Mouse (Mus musculus) thymus, postnatal 36 days (tissue): ENCODE results near the gene Tenm4.
A peak's percentile ranks its signal among the peaks of the same experiment; 100 is the strongest.

Source experiments
- DNase-seq, 2 experiments: peaks; one replicate each; pipeline ENCODE4 v3.0.0; 2022; ENCODE audit warnings: mixed read lengths in 2 of 2

Gene Tenm4

DNA sequence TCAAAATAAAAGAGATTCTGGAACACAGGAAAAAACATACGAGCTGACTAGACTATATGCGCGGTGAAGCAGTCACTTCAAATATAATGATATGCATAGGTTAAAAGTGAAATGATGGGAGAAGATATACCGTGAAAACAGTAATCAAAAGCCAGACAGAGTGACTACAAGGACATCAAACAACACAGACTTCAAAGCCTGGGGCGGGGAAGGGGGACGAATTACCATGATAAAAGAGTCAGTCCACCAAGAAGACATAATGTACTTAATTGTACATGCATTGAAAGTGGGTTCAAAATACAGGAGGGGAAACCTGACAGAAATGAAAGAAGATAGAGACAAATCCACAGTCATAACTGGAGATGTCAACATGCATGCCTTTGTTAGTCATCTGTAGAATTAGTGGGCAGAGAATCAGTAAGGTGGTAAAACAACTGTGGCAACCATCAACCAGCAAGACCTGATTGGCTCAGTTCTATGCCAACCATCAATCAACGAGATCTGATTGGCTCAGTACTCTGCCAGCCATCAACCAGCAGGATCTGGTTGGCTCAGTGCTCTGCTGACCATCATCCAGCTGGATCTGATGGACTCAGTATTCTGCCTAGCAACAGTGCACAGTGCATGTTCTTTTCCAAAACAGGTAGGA, 749.5 kb downstream of the Tenm4 start:
- DNase-seq, result no peak

DNA sequence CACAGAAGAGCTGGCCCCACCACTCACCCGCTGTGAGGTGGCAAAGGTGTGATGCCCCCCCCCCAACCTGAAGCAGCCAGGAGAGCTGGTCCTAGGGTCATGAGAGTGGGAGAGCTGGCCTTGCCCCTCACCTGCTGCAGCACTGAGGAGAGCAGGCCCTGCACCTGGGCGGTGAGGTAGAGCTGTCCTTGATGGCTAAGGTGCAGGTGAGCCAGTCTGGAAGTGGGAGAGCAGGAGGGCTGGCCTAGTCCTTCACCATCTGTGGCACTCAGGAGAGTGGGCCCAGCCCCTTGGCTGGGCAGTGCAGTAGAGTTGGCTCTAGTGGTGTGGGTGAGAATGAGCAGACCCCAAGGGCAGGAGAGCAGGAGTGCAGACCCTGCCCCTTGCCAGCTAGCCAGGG, 751.9 kb downstream of the Tenm4 start:
- no peak for DNase-seq

DNA sequence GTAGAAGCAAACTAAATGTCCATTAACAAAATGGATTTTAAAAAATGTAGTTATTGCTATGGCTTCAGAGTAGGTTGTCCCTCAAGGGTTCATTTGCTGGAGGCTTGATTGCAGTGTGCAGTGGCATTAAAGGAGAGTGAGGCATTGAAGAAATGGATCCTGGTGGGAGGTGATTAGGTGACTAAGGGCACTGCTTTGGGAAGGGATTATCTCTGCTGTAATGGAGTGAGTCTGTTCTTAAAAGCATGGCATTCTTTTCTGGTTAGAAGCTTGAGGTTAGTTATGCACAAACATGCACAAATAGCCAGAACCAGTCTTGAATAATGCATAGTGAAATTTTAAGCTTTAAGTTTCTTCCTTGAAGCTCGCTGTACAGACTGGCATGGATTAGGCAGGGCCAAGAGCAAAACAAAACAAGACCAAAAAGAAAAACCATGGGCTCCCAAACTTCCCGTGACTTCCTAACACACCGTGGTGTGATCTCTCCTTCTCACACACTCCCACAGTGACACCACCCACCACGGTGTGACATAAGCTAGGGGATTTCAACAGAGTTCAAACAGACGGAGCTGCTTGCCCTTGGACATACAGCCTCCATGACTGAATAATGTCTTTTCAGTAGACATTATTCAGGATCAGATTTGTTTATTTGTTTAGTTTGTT, 772.8 kb downstream of the Tenm4 start:
- DNase-seq, result no peak

DNA sequence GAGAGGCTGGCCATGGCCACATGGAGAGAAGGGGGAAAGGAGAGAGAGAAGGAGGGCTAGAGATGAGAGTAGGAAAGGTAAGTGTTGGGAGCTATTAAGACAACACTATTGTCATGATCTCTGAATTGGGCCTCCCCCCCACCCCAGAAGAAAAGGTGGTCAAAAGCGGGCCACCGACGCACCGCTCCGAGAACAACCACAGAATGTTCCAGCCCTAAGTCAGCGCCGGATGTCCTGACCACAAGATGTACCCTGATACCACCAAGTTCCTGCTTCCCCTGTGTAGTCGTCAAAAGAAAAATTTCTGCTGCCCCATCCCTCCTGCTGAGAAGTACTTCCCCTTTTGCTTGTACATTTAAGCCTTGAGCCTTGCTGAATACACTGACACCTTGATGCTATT, 775.5 kb downstream of the Tenm4 start:
- DNase-seq, result peak; percentile 25 to 45

DNA sequence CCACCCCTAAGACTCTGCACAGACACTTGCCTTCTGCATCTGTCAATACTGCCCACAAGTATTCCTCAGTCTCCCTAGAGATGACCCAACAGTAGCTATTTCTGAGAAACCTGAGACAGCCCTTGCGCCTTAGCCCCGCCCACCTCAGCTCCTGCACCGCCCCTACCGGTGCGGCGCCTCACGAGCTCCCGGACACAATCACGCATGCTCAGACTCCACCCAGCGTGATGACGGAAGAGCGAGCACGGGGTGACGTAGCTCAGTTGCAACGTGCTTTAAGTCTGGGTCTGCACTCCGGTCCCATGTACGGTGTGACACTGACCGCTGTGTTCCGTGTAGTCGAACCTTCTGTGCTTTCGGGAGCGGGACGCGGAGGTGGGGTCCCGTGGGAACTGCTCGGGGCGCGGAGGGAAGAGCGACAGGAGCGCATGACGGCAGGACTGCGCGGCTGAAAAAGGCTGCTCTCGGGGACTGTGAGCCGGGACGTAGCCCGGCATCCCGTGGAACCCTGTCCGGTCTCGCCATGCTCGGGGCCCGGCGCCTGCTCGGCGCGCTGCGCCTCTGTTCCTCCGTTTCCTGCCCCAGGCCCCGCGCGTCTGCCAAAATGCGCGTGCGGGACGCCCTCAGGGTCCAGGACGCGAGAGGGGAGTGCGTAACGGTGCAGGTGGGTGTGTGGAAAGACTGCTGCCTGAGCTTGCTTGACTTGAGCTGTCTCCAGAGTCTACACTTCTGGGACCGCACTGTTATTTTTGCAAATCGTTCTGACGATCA, 780.4 kb downstream of the Tenm4 start, which contains the start of gene Nars2:
Gene Nars2, plus strand, starts transcription at position 225 of the 771 bp plus-strand sequence.
- DNase-seq, result peak; percentile 86 to 90

DNA sequence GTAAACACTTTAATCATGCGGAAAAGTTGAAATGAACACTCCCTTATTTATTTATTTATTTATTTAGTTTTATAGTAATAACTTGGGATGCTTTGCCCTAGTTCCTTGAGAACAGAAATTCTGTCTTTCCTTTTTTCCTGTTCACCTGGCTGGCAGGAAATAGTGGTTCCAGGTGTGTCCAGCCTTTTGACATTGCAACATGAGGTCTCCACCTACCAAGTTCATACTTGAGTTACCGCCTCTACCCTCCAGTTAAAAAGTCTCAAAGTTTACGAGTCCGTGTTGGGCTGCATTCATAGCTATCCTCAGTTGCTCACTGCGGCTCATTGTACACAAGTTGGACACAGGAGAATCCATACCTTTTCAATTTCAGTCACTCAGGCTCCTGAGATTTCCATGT, 781.0 kb downstream of the Tenm4 start:
- no peak for DNase-seq

DNA sequence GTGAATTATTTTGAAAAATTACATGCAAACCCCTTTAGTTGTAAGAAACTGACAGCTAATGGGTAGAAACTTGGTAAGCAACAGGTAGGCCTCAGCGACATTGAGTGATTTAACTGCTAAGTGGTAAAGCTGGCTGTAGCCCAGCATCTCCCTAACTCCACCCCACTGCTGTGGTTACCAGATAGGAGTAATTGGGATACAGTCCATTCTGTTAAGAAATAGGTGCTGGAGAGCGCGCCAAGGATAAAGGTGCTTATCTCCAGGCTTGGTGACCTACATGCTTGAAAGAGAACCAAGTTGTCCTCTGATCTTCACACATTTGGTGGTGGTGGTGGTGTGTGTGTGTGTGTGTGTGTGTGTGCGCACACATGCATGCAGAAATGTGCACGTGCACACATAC, 788.1 kb downstream of the Tenm4 start:
- no peak for DNase-seq
